Mouse (Mus musculus) testis, adult 2 months (tissue): ENCODE measurements around the gene Mmd.

Experiments
- CTCF ChIP-seq: fragments of 200-500 bp; IDR thresholded peaks from 2 replicates; pipeline ENCODE4 v1.5.1; 2012; ENCODE audit warnings: low read depth, mild to moderate bottlenecking, inconsistent platforms, low read length, moderate library complexity; ENCODE audit not compliant: control insufficient read depth, insufficient read depth, insufficient replicate concordance
- POLR2A ChIP-seq: fragments of 200-500 bp; IDR thresholded peaks from 2 replicates; pipeline ENCODE4 v1.6.1; 2012; ENCODE audit warnings: low read depth, mild to moderate bottlenecking, inconsistent platforms, low read length, moderate library complexity; ENCODE audit not compliant: control insufficient read depth

DNA sequence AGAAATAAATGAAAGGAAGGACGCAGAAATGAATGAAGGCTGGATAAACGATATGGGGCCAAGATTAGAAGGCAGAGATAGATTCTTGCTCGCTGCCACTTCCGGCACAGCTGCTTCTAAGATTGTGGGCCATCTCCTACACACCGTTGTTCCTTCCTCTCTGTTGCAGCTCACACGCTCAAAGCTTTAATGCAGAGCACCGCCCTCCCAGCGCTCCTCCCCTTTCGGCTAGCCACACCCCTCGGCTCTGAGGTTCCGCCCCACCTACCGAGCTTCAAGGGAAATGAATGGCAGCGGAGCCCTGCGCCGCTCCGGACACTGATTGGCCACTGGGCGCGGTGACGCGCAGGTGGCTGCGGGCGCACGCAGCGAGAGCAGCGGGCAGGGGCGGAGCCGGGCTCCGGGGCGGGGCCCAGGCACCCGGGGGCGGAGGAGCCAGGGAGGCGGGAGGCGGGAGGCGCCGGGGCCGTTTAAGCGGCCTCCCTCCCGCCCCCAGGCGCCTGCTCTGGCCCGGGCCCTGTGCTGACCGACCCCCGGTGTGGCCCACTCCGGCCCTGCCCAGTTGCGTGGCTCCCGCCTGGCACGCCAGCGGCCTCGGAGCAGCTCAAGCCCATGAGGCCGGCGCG is at the start of gene Mmd:
- no peak for TF ChIP-seq CTCF
- TF ChIP-seq POLR2A, result peak; percentile 49
